Mouse (Mus musculus): Measurements from ENCODE around the gene Cep72.

- no peak for TF ChIP-seq CTCF (IDR thresholded peaks at IDR 0.05; ENCODE audit: borderline replicate concordance, control insufficient read depth, extremely low read depth, insufficient read depth, low read length, poor library complexity)
- TF ChIP-seq POLR2A (IDR thresholded peaks at IDR 0.05; ENCODE audit: control insufficient read depth, extremely low read depth, insufficient read depth, low read length, poor library complexity) = no peak
Observed at GRCm38 (mm10) chr13:74098913-74099312, 36.8 kb upstream of the Cep72 start.

All from thymus, adult 2 months (tissue).